Mouse (Mus musculus) limb, embryonic 13.5 days (tissue): Measurements from ENCODE around the gene D11Wsu47e. TPM values are rescaled to one million over a fixed set of nuclear protein-coding genes. Genes with fewer than 3 reads are reported as not detected.
A peak's percentile ranks its signal among the peaks of the same experiment; 100 is the strongest.

Experiments used
- ATAC-seq: fragments of 200-750 bp; cut with Nextera tagmentation; 2 replicates; pipeline ENCODE4 v1.8.0; 2017; ENCODE audit warnings: low read depth, moderate number of reproducible peaks, moderate TSS enrichment; ENCODE audit not compliant: low FRiP score
- H3K27ac ChIP-seq: fragments of 300-500 bp; sonication (generic); 2 replicates; pipeline ENCODE4 v1.5.1; 2015; ENCODE audit warnings: inconsistent platforms, mild to moderate bottlenecking, moderate library complexity
- H3K27me3 ChIP-seq: fragments of 300-500 bp; sonication (generic); 2 replicates; pipeline ENCODE4 v1.6.1; 2015; ENCODE audit warnings: mild to moderate bottlenecking, inconsistent platforms
- H3K36me3 ChIP-seq: fragments of 300-500 bp; sonication (generic); 2 replicates; pipeline ENCODE4 v1.6.1; 2015; ENCODE audit warnings: inconsistent platforms, mild to moderate bottlenecking, moderate library complexity
- H3K4me1 ChIP-seq: fragments of 300-500 bp; sonication (generic); 2 replicates; pipeline ENCODE4 v1.6.1; 2015; ENCODE audit warnings: inconsistent platforms
- H3K4me2 ChIP-seq: fragments of 300-500 bp; sonication (generic); replicated peaks from 2 replicates; pipeline ENCODE4 v1.6.1; 2015; ENCODE audit warnings: inconsistent platforms, mild to moderate bottlenecking, moderate library complexity
- H3K4me3 ChIP-seq: fragments of 300-500 bp; sonication (generic); 2 replicates; pipeline ENCODE4 v1.5.1; 2015; ENCODE audit warnings: moderate library complexity, mild to moderate bottlenecking, inconsistent platforms
- H3K9ac ChIP-seq: fragments of 300-500 bp; sonication (generic); 2 replicates; pipeline ENCODE4 v1.6.1; 2015; ENCODE audit warnings: mild to moderate bottlenecking, inconsistent platforms
- H3K9me3 ChIP-seq: fragments of 300-500 bp; sonication (generic); 2 replicates; pipeline ENCODE4 v1.6.1; 2016; ENCODE audit warnings: inconsistent platforms
- WGBS: fragments of 180-500 bp; shearing (Covaris S2); methylation state at CpG from one replicate; pipeline ENCODE4 v1.1.7; 2015; 5-methylcytosine and 5-hydroxymethylcytosine counted together
- polyA plus RNA-seq: library from polyadenylated mRNA; unstranded; fragments of >200 nt; fragmentation: Nextera tagmentation; extraction: Ambion mirVana; gene quantifications from 2 replicates; pipeline ENCODE4 v1.2.1, GENCODE M21; 2015

Gene D11Wsu47e
- polyA plus RNA-seq, 1 experiment from 2014 or later: 22.7 TPM

GRCm38 (mm10) chr11:113687031-113687430, 2.8 kb downstream of the D11Wsu47e start:
- Histone ChIP-seq H3K4me1 (peaks cover 35% of the 10 kb centered on the region), H3K36me3 (peaks cover 42% of the 10 kb centered on the region), H3K4me3 (no peak overlapping the region), H3K27me3 (no peaks in the 10 kb centered on the region), H3K4me2 (no peak overlapping the region), H3K27ac (no peak overlapping the region), H3K9me3 (no peaks in the 10 kb centered on the region), H3K9ac (no peak overlapping the region)
- ATAC-seq: no peak
- WGBS: 79% methylated on average over 2 of the region's 2 CpGs

GRCm38 (mm10) chr11:113690506-113690905, 6.3 kb downstream of the D11Wsu47e start:
- H3K4me3 ChIP-seq: no peak overlapping the region
- no peak overlapping the region for H3K9ac ChIP-seq
- H3K4me2 ChIP-seq: no peak overlapping the region
- peaks cover 77% of the 10 kb centered on the region for H3K36me3 ChIP-seq
- no peak for ATAC-seq
- peaks cover 18% of the 10 kb centered on the region for H3K4me1 ChIP-seq
- H3K9me3 ChIP-seq: no peaks in the 10 kb centered on the region
- WGBS: 91% methylated on average over 12 of the region's 12 CpGs
- H3K27ac ChIP-seq: no peak overlapping the region
- H3K27me3 ChIP-seq: no peaks in the 10 kb centered on the region

- Histone ChIP-seq H3K4me3 (no peak overlapping the region), H3K9me3 (no peaks in the 10 kb centered on the region), H3K9ac (no peak overlapping the region), H3K4me2 (no peak overlapping the region), H3K27me3 (no peaks in the 10 kb centered on the region), H3K4me1 (peaks cover 14% of the 10 kb centered on the region; the same call in 1 of the 2 replicates), H3K27ac (no peak overlapping the region), H3K36me3 (peaks cover 85% of the 10 kb centered on the region)
- ATAC-seq: no peak
- 80% methylated on average over 5 of the region's 5 CpGs for WGBS
Observed at GRCm38 (mm10) chr11:113691318-113691717, 7.1 kb downstream of the D11Wsu47e start.

DNA sequence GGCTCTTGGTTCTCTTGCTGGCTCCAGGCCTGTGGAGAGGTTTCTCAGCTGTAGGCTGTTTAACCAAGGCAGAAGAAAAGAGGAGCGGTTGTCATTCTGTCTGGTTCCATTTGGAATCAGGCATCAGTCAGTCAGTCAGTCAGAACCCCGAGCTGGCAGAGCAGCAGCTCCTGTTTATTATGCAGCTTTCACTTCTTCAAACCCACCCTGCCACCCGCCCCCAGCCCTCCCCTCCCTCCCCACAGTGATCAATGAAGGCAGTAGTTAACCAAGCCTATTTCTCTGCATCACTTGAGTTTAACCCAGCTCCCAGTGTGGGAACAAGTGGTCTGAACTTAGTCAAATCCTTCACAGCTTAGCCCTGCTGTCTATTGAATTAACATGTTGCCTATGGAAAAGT, 7.6 kb downstream of the D11Wsu47e start:
- Histone ChIP-seq H3K9me3 (no peaks in the 10 kb centered on the region), H3K4me1 (peaks cover 9% of the 10 kb centered on the region; the same call in 1 of the 2 replicates), H3K27ac (no peak overlapping the region), H3K36me3 (peaks cover 91% of the 10 kb centered on the region), H3K4me3 (no peak overlapping the region), H3K9ac (no peak overlapping the region), H3K27me3 (no peaks in the 10 kb centered on the region), H3K4me2 (no peak overlapping the region)
- no peak for ATAC-seq
- WGBS: 74% methylated on average over 3 of the region's 3 CpGs

GRCm38 (mm10) chr11:113697571-113697970, 13.4 kb downstream of the D11Wsu47e start:
- Histone ChIP-seq H3K36me3 (peaks cover 70% of the 10 kb centered on the region), H3K27ac (no peak overlapping the region), H3K27me3 (no peaks in the 10 kb centered on the region), H3K4me2 (no peak overlapping the region), H3K9ac (no peak overlapping the region), H3K9me3 (no peaks in the 10 kb centered on the region), H3K4me3 (no peak overlapping the region), H3K4me1 (no peaks in the 10 kb centered on the region)
- no peak for ATAC-seq
- 82% methylated on average over 5 of the region's 5 CpGs for WGBS

DNA sequence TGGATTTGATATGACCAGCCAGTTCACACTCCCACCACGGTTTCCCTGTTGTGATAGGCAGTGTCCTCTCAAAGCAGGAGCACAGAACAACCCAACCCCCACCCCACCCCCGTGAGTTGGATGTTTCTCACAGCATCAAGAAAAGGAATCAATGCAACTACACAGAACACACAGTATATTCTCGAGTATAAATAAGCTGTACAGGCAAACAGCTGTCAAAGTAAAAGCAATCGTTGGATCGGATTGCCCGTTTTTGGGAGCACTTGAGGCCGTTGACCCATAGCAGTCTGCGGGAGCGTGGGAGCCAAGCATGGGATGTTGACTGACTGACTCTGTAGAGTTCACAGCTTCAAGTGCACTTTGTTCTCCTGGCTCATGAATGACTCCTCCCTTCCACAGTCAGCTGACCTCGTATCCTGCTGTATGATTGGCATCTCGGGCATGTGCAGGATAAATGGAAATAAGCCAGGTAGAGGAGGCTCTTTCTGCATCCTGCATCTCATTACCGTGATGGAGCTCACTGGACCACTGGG, 13.9 kb downstream of the D11Wsu47e start:
- H3K9me3 ChIP-seq: no peaks in the 10 kb centered on the region
- no peak overlapping the region for H3K4me3 ChIP-seq
- H3K27ac ChIP-seq: no peak overlapping the region
- H3K9ac ChIP-seq: no peak overlapping the region
- no peak for ATAC-seq
- H3K4me2 ChIP-seq: no peak overlapping the region
- 87% methylated on average over 12 of the region's 12 CpGs for WGBS
- no peaks in the 10 kb centered on the region for H3K27me3 ChIP-seq
- H3K4me1 ChIP-seq: no peaks in the 10 kb centered on the region
- peaks cover 65% of the 10 kb centered on the region for H3K36me3 ChIP-seq

DNA sequence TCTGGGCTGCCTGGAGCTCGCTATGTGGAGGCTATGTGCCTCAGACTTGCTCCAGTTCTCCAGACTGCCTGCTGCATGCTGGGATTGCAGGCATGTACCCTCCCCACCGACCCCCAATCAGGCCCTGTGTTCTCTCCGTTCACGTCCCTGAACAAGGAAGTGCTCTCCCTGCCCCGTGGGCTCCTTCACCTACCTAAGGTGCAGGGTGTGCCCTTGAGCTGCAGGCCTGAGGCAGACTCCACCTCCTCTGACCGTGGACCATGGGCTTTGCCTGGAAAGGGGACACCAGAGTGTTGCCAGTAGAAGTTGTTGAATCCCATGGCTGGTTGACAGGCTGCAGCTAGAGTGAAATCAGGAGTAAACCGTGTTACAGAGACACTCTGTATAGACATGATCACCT, 15.4 kb downstream of the D11Wsu47e start:
- Histone ChIP-seq H3K27ac (no peak overlapping the region), H3K36me3 (peaks cover 50% of the 10 kb centered on the region), H3K27me3 (no peaks in the 10 kb centered on the region), H3K9me3 (no peaks in the 10 kb centered on the region), H3K4me3 (no peak overlapping the region), H3K4me1 (0 out of 2 replicates have a peak, but pooled peaks cover 4% of the 10 kb centered on the region), H3K4me2 (no peak overlapping the region), H3K9ac (no peak overlapping the region)
- ATAC-seq: no peak
- WGBS: 77% methylated on average over 7 of the region's 7 CpGs

GRCm38 (mm10) chr11:113703758-113704157, 19.5 kb downstream of the D11Wsu47e start:
- H3K9me3 ChIP-seq: no peaks in the 10 kb centered on the region
- no peak overlapping the region for H3K4me3 ChIP-seq
- peaks cover 20% of the 10 kb centered on the region for H3K36me3 ChIP-seq
- H3K27ac ChIP-seq: no peak overlapping the region
- peak; percentile 55; the same call in 1 of the 2 replicates for ATAC-seq
- H3K4me1 ChIP-seq: peaks cover 6% of the 10 kb centered on the region
- H3K27me3 ChIP-seq: 0 out of 2 replicates have a peak, but pooled peaks cover 3% of the 10 kb centered on the region
- 29% methylated on average over 5 of the region's 5 CpGs for WGBS
- no peak overlapping the region for H3K9ac ChIP-seq
- no peak overlapping the region for H3K4me2 ChIP-seq

DNA sequence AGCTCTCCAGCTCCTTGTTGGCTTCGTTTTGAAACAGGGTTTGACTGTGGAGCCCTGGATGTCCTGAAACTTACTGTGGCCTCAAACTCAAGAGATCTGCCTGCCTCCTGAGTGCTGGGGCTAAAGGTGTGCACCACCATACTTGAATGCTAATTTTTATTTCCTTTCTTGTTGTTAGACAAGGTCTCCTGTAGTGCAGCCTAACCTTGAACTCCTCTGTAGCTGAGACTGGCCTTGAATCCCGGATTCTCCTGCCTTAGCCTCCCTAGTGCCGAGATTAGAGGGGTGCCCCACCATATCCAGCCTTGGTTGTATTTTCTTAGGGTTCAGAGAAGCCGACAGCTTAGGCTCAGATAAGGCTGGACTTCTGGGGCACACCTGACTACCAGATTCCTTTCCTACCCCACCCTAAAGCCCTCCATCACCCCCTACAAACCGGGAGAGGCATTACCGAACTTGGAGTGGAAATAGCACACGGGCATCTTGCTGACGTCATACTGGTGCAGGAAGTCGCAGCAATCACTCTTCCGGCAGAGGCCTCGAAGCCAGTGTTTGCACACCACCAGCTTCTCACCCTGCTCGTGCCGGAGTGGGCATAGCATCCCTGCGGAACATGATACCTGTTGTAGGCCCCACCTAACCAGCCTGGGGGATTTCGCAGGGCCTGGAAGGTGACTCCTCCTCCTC, 21.9 kb downstream of the D11Wsu47e start:
- Histone ChIP-seq H3K9me3 (no peaks in the 10 kb centered on the region), H3K27ac (no peak overlapping the region), H3K4me2 (no peak overlapping the region), H3K27me3 (peaks cover 15% of the 10 kb centered on the region; the same call in 1 of the 2 replicates), H3K4me3 (no peak overlapping the region), H3K4me1 (peaks cover 28% of the 10 kb centered on the region), H3K9ac (no peak overlapping the region), H3K36me3 (peaks cover 10% of the 10 kb centered on the region)
- no peak for ATAC-seq
- 84% methylated on average over 15 of the region's 15 CpGs for WGBS

DNA sequence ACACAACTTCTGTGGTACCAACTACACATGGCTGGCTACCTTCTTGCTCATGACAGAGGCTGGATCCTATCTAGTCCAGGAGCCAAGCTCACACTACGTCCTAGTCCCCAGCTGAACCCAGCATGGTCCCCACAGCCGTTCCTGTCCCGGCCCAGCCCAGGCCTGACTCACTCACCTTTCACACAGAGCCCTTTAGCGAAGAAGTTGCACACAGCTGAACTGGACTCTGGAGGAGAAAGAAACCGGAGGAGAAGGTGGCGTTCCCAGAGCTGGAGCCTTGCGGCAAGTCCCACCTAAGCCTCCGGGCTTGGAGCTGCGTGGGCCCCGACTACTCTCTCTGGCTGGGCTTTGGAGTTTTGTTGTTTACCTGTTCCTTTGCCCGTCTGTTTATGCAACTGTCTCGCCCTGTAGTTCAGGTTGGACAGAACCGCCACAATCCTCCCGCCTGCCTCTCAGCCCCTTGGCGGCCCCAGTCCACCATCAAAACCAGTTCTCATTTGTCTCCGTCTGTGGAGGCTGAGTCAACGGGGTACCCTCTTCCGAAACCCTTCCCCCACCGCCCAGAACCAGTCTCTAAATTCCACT, 24.5 kb downstream of the D11Wsu47e start:
- no peak overlapping the region for H3K27ac ChIP-seq
- no peaks in the 10 kb centered on the region for H3K9me3 ChIP-seq
- 45% methylated on average over 19 of the region's 19 CpGs for WGBS
- no peak overlapping the region for H3K4me2 ChIP-seq
- peaks cover 15% of the 10 kb centered on the region; the same call in 1 of the 2 replicates for H3K27me3 ChIP-seq
- peaks cover 9% of the 10 kb centered on the region for H3K36me3 ChIP-seq
- no peak overlapping the region for H3K4me3 ChIP-seq
- H3K4me1 ChIP-seq: peaks cover 28% of the 10 kb centered on the region
- no peak for ATAC-seq
- no peak overlapping the region for H3K9ac ChIP-seq

DNA sequence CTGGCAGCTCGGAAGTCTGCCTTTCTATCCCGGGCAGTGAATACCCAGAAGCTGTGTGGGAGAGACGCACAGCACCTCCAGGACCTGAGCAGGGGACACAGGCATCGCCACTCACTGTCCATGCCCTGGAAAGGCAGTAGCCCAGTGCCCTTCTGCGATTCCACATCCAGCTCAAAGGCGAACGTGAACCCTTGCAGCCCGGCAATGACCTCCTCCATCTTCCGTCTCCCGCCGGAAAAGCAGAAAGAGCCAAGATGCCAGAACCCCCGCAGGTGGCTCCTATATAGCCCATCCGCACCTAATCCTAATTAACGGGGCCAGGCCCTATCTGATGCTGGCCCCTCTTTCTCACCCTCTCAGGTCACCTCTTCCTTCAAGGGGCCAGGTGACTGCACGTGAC, 25.1 kb downstream of the D11Wsu47e start:
- Histone ChIP-seq H3K9ac (no peak overlapping the region), H3K27ac (no peak overlapping the region), H3K9me3 (no peaks in the 10 kb centered on the region), H3K4me3 (no peak overlapping the region), H3K4me2 (peak overlapping the region; percentile 34), H3K4me1 (peaks cover 25% of the 10 kb centered on the region), H3K36me3 (peaks cover 9% of the 10 kb centered on the region), H3K27me3 (peaks cover 15% of the 10 kb centered on the region; the same call in 1 of the 2 replicates)
- ATAC-seq: no peak
- WGBS: 10% methylated on average over 15 of the region's 15 CpGs

DNA sequence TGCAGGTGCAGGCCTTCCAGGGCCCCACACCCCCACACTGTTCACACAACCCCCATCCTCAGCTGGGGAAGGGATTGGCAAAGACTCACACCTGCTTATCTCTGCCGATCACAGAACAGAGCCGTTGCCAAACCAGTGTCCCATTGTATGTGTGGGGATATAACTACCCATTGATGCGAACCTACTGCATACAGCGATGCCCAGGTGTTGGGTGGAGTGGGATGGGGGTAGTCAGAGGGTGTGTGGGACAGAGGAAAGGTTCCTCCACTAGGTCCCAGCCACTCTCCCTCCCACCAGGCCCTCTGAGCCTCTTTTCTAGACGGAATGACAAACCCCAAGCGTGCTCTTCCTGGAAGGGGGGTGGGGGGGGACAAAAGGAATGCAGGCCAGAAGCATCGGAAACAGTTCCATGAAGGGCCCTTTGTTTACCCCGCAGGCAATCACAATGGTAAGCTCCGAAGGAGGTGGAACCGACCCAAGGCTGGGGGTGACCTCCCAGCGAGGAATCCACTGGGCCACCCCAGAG, 25.6 kb downstream of the D11Wsu47e start, which contains the start of gene Cpsf4l:
Gene Cpsf4l (minus strand): TSS at position 287 of the 526 bp plus-strand sequence.
- peak within 1 kb of the TSS; percentile 52; the same call in 1 of the 2 replicates for H3K27ac ChIP-seq
- peak; percentile 29; the same call in 1 of the 2 replicates for ATAC-seq
- no peaks in the 10 kb centered on the region for H3K9me3 ChIP-seq
- H3K9ac ChIP-seq: peak within 1 kb of the TSS; percentile 55
- no peak within 1 kb of the TSS for H3K4me3 ChIP-seq
- WGBS: 8% methylated on average over 11 of the region's 11 CpGs
- H3K27me3 ChIP-seq: peaks cover 15% of the 10 kb centered on the region; the same call in 1 of the 2 replicates
- peaks cover 25% of the 10 kb centered on the region for H3K4me1 ChIP-seq
- peaks cover 9% of the 10 kb centered on the region for H3K36me3 ChIP-seq
- H3K4me2 ChIP-seq: peak within 1 kb of the TSS; percentile 34
